Mouse (Mus musculus) kidney, postnatal 36 days (tissue): ENCODE results near the gene Arhgap9.
A peak's percentile ranks its signal among the peaks of the same experiment; 100 is the strongest.

Experiments used
- DNase-seq, 2 experiments: peaks; one replicate each; pipeline ENCODE4 v3.0.0; 2021 to 2022; ENCODE audit warnings: mixed read lengths in 2 of 2

Gene Arhgap9

GRCm38 (mm10) chr10:127350594-127351284, 29.0 kb downstream of the Arhgap9 start:
- DNase-seq: peak; percentile 78 to 89

GRCm38 (mm10) chr10:127351285-127351595, 29.5 kb downstream of the Arhgap9 start:
- DNase-seq: peak in 1 of 2 experiments; percentile 36

GRCm38 (mm10) chr10:127351719-127352118, 30.0 kb downstream of the Arhgap9 start:
- no peak for DNase-seq

GRCm38 (mm10) chr10:127352187-127352586, 30.4 kb downstream of the Arhgap9 start:
- DNase-seq: peak; percentile 51 to 60

GRCm38 (mm10) chr10:127352766-127353165, 31.0 kb downstream of the Arhgap9 start:
- DNase-seq: no peak

GRCm38 (mm10) chr10:127353909-127354895, 32.4 kb downstream of the Arhgap9 start, which contains the start of gene Inhbe:
Gene Inhbe (minus strand): TSS chr10:127354411.
- peak in 1 of 2 experiments; percentile 55 for DNase-seq

- no peak for DNase-seq
These were observed 33.6 kb downstream of the Arhgap9 start for GRCm38 (mm10) chr10:127355336-127355735.

- DNase-seq: no peak
These were observed 39.0 kb downstream of the Arhgap9 start for GRCm38 (mm10) chr10:127360714-127361113.

- no peak for DNase-seq
These were observed 45.4 kb downstream of the Arhgap9 start for GRCm38 (mm10) chr10:127367116-127367515.

GRCm38 (mm10) chr10:127368273-127368672, 46.5 kb downstream of the Arhgap9 start:
- no peak for DNase-seq

GRCm38 (mm10) chr10:127369834-127370820, 48.4 kb downstream of the Arhgap9 start, which contains the start of gene Inhbc:
Gene Inhbc (minus strand): TSS chr10:127370431.
- peak; percentile 35 for DNase-seq

GRCm38 (mm10) chr10:127371023-127371422, 49.3 kb downstream of the Arhgap9 start:
- DNase-seq: no peak

GRCm38 (mm10) chr10:127377700-127378099, 55.9 kb downstream of the Arhgap9 start:
- no peak for DNase-seq
